Mouse (Mus musculus): Measurements from ENCODE around the gene Atp6v0a1.

DNA sequence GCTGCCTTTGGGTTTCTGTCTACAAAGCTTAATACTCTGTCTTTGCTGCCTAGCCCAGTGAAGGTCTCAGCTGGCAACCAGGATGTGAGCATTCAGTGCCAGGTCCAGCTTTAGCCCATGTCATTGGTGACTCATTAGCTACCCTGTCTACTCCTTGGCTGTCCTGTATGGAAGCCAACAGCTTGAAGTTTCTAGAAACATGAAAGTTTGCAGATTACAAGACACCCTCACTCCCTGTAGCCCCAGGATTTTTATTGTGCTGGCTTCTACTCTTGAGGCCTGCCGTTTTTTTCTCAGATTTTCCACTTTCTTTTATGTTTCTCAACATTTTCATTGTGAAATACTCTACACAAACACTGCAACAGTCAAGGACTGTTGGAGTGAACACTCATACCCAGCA lies 80.7 kb downstream of the Atp6v0a1 start:
- no peak for TF ChIP-seq POLR2A (IDR thresholded peaks at IDR 0.05; ENCODE audit: insufficient read length, low read depth)
- no peak for TF ChIP-seq TCF3 (IDR thresholded peaks at IDR 0.05; ENCODE audit: insufficient read length, low read depth)
- TF ChIP-seq CEBPB (IDR thresholded peaks at IDR 0.05; ENCODE audit: insufficient read depth, poor library complexity, severe bottlenecking): no peak
- no peak for TF ChIP-seq E2F4 (IDR thresholded peaks at IDR 0.05; ENCODE audit: insufficient read depth)
- no peak for TF ChIP-seq TCF12 (IDR thresholded peaks at IDR 0.05; ENCODE audit: insufficient read depth, poor library complexity, severe bottlenecking)
- no peak for TF ChIP-seq MAX (IDR thresholded peaks at IDR 0.05; ENCODE audit: low read depth)
- no peak for TF ChIP-seq USF1 (IDR thresholded peaks at IDR 0.05; ENCODE audit: low read depth)
